In genomic region chr1:128592211-128592741, GRCm38 (mm10) we compare ENCODE assay signal across 8 mouse cellular contexts. TPM values are rescaled to one million over a fixed set of nuclear protein-coding genes. Genes with fewer than 3 reads are reported as not detected.
DNase-seq lines count a peak whose midpoint lies in the region; ATAC-seq lines count a peak whose summit lies in the region.

TSS of gene Cxcr4 (minus strand) at chr1:128592293.

- peak within 1 kb of the TSS; percentile 97 for H3K4me2 ChIP-seq in heart, embryonic 13.5 days
- peak within 1 kb of the TSS; percentile 94 for H3K4me2 ChIP-seq in kidney, embryonic 16.5 days (replicated peaks; ENCODE audit: low read depth, low read length)
- peak within 1 kb of the TSS; percentile 66 for H3K4me2 ChIP-seq in liver, embryonic 13.5 days
- peak within 1 kb of the TSS; percentile 89 for H3K4me2 ChIP-seq in stomach, embryonic 14.5 days (replicated peaks; ENCODE audit: low read depth, low read length)

- H3K9ac ChIP-seq in heart, embryonic 13.5 days: peak within 1 kb of the TSS; percentile 66
- peak within 1 kb of the TSS; percentile 73 for H3K9ac ChIP-seq in kidney, embryonic 16.5 days (replicated peaks; ENCODE audit: low read length)
- peak within 1 kb of the TSS; percentile 31 for H3K9ac ChIP-seq in liver, embryonic 13.5 days
- H3K9ac ChIP-seq in stomach, embryonic 14.5 days (replicated peaks; ENCODE audit: low read depth, low read length): peak within 1 kb of the TSS; percentile 58

- peak; percentile 80 for ATAC-seq in erythroid progenitor cell, adult 5-6 weeks (replicated peaks; ENCODE audit: low FRiP score, poor library complexity, severe bottlenecking)
- peak; percentile 43; the same call in 1 of the 2 replicates for ATAC-seq in heart, embryonic 13.5 days (ENCODE audit: extremely low read depth, insufficient number of reproducible peaks, low FRiP score, low TSS enrichment)
- ATAC-seq in kidney, embryonic 16.5 days (ENCODE audit: low FRiP score, low TSS enrichment): peak; percentile 81
- peak; percentile 65 for ATAC-seq in liver, embryonic 13.5 days (ENCODE audit: low read depth)
- peak; percentile 83 for ATAC-seq in stomach, embryonic 14.5 days (ENCODE audit: insufficient number of reproducible peaks, insufficient read depth, low FRiP score, low read depth)

- WGBS in heart, embryonic 13.5 days: under 1% methylated on average over 27 of the region's 27 CpGs
- WGBS in kidney, embryonic 16.5 days: under 1% methylated on average over 27 of the region's 27 CpGs
- under 1% methylated on average over 27 of the region's 27 CpGs for WGBS in liver, embryonic 13.5 days (ENCODE audit: insufficient replicate concordance)
- under 1% methylated on average over 27 of the region's 27 CpGs for WGBS in stomach, embryonic 14.5 days

- H3K27me3 ChIP-seq in heart, embryonic 13.5 days (replicated peaks): peaks cover 73% of the 10 kb centered on the region
- H3K27me3 ChIP-seq in kidney, embryonic 16.5 days (ENCODE audit: insufficient read depth, low read length): peaks cover 22% of the 10 kb centered on the region
- peaks cover 74% of the 10 kb centered on the region for H3K27me3 ChIP-seq in liver, embryonic 13.5 days
- no peaks in the 10 kb centered on the region for H3K27me3 ChIP-seq in stomach, embryonic 14.5 days (ENCODE audit: control insufficient read depth, insufficient read depth, low read length)

- no peaks in the 10 kb centered on the region for H3K9me3 ChIP-seq in heart, embryonic 13.5 days
- H3K9me3 ChIP-seq in kidney, embryonic 16.5 days (ENCODE audit: low read length): no peaks in the 10 kb centered on the region
- no peaks in the 10 kb centered on the region for H3K9me3 ChIP-seq in liver, embryonic 13.5 days (replicated peaks)
- H3K9me3 ChIP-seq in stomach, embryonic 14.5 days (ENCODE audit: control insufficient read depth, low read depth, low read length): no peaks in the 10 kb centered on the region

- H3K27ac ChIP-seq in heart, embryonic 13.5 days (replicated peaks): no peak within 1 kb of the TSS
- H3K27ac ChIP-seq in kidney, embryonic 16.5 days (ENCODE audit: low read length): peak within 1 kb of the TSS; percentile 79
- H3K27ac ChIP-seq in liver, embryonic 13.5 days: 0 out of 2 replicates have a peak within 1 kb of the TSS, but pooled peaks have one; percentile 34
- peak within 1 kb of the TSS; percentile 69; the same call in 1 of the 2 replicates for H3K27ac ChIP-seq in stomach, embryonic 14.5 days (ENCODE audit: low read length)

- peaks cover 32% of the 10 kb centered on the region for H3K4me1 ChIP-seq in heart, embryonic 13.5 days
- H3K4me1 ChIP-seq in kidney, embryonic 16.5 days (ENCODE audit: insufficient read depth, low read length): peaks cover 45% of the 10 kb centered on the region
- H3K4me1 ChIP-seq in liver, embryonic 13.5 days (replicated peaks): peaks cover 19% of the 10 kb centered on the region
- H3K4me1 ChIP-seq in stomach, embryonic 14.5 days (ENCODE audit: control insufficient read depth, insufficient read depth, low read length): peaks cover 15% of the 10 kb centered on the region; the same call in 1 of the 2 replicates

- H3K36me3 ChIP-seq in heart, embryonic 13.5 days: 0 out of 2 replicates have a peak, but pooled peaks cover 3% of the 10 kb centered on the region
- H3K36me3 ChIP-seq in kidney, embryonic 16.5 days (ENCODE audit: insufficient read depth, low read length): no peaks in the 10 kb centered on the region
- no peaks in the 10 kb centered on the region for H3K36me3 ChIP-seq in liver, embryonic 13.5 days
- H3K36me3 ChIP-seq in stomach, embryonic 14.5 days (ENCODE audit: control insufficient read depth, insufficient read depth, low read length): no peaks in the 10 kb centered on the region; the same call in 1 of the 2 replicates

- peak; percentile 62 to 73 for DNase-seq in urinary bladder, adult 18-20 months (ENCODE audit: low spot score in 2 of 2)
- DNase-seq in urinary bladder, postnatal 10 days (ENCODE audit: low spot score): no peak
- peak; percentile 24 for DNase-seq in liver, embryonic 13.5 days
- DNase-seq in naive thymus-derived CD4-positive, alpha-beta T cell, adult 2 months (ENCODE audit: low read depth): peak; percentile 96

- H3K4me3 ChIP-seq in heart, embryonic 13.5 days: peak within 1 kb of the TSS; percentile 67
- H3K4me3 ChIP-seq in kidney, embryonic 16.5 days (ENCODE audit: low read length): peak within 1 kb of the TSS; percentile 70
- H3K4me3 ChIP-seq in liver, embryonic 13.5 days (replicated peaks): peak within 1 kb of the TSS; percentile 53
- H3K4me3 ChIP-seq in stomach, embryonic 14.5 days (ENCODE audit: low read depth, low read length): peak within 1 kb of the TSS; percentile 57

RNA-seq across cellular contexts. Expression of gene Cxcr4, which starts in this region (rescaled TPM):
- total RNA-seq in erythroid progenitor cell, adult 5-6 weeks (2015; ENCODE audit: low replicate concordance): 390 and 435 TPM in 2 replicates
- total RNA-seq in erythroid progenitor cell, adult 5-6 weeks (2017; ENCODE audit: low replicate concordance): 236 and 385 TPM in 2 replicates
- polyA plus RNA-seq in heart, embryonic 13.5 days (2015; fragmentation: Nextera tagmentation; extraction: Ambion mirVana): 1.3 and 1.6 TPM in 2 replicates
- polyA plus RNA-seq in kidney, embryonic 16.5 days (2015; fragmentation: Nextera tagmentation; extraction: Ambion mirVana): 8.7 and 9.0 TPM in 2 replicates
- polyA plus RNA-seq in liver, embryonic 13.5 days (2015; fragmentation: Nextera tagmentation; extraction: Ambion mirVana): 1.00 and 1.0 TPM in 2 replicates
- polyA plus RNA-seq in stomach, embryonic 14.5 days (2014; fragmentation: Nextera tagmentation; extraction: Ambion mirVana): 12.8 and 14.1 TPM in 2 replicates
